Mouse (Mus musculus): ENCODE results near the gene Bend7. TPM values are rescaled to one million over a fixed set of nuclear protein-coding genes. Genes with fewer than 3 reads are reported as not detected.

The Bend7 gene
- total RNA-seq, 2 experiments from 2014 or later: 2.3 to 2.4 TPM

Other genes starting within 250 kb of the Bend7 start
- 10 to 100 TPM; 47.3 to 50.4 TPM for gene Prpf18, start 65.7 kb upstream of the Bend7 start, total RNA-seq (2021)
- 10 to 100 TPM; 23.5 to 27.3 TPM for gene Sephs1, start 163.7 kb downstream of the Bend7 start, total RNA-seq (2021)
- 10 to 100 TPM; 78.3 to 80.8 TPM for gene Phyh, start 201.2 kb downstream of the Bend7 start, total RNA-seq (2021)

Measured in layer of hippocampus, postnatal 25 days (tissue).